Mouse (Mus musculus): Measurements from ENCODE around the gene Pabpc4. TPM values are rescaled to one million over a fixed set of nuclear protein-coding genes. Genes with fewer than 3 reads are reported as not detected.
A peak's percentile ranks its signal among the peaks of the same experiment; 100 is the strongest.
"Not testable (repeated sequence)": the region's sequence is repeated elsewhere in the genome, so short reads cannot be mapped to it uniquely, and the experiment has no call there.

Pabpc4 gene
- polyA plus RNA-seq, 1 experiment from 2014 or later: 45.8 TPM

- WGBS: 74% methylated on average over 7 of the region's 7 CpGs
- Histone ChIP-seq H3K27ac (no peak overlapping the region), H3K9ac (no peak overlapping the region), H3K4me2 (replicated peaks) (no peak overlapping the region), H3K4me3 (no peak overlapping the region), H3K4me1 (no peaks in the 10 kb centered on the region), H3K36me3 (peaks cover 95% of the 10 kb centered on the region), H3K27me3 (no peaks in the 10 kb centered on the region), H3K9me3 (no peaks in the 10 kb centered on the region)
- no peak for ATAC-seq (ENCODE audit: low FRiP score, low read depth)
Observed at GRCm38 (mm10) chr4:123293661-123294443, 31.7 kb downstream of the Pabpc4 start.

- H3K4me2 ChIP-seq (replicated peaks); H3K27ac ChIP-seq; H3K9me3 ChIP-seq; H3K4me1 ChIP-seq; H3K27me3 ChIP-seq; ATAC-seq (ENCODE audit: low FRiP score, low read depth); H3K4me3 ChIP-seq; H3K9ac ChIP-seq: not testable (repeated sequence)
- H3K36me3 ChIP-seq: peaks cover 95% of the 10 kb centered on the region
- 87% methylated on average over 15 of the region's 15 CpGs for WGBS
Observed at GRCm38 (mm10) chr4:123295026-123295425, 32.9 kb downstream of the Pabpc4 start.

DNA sequence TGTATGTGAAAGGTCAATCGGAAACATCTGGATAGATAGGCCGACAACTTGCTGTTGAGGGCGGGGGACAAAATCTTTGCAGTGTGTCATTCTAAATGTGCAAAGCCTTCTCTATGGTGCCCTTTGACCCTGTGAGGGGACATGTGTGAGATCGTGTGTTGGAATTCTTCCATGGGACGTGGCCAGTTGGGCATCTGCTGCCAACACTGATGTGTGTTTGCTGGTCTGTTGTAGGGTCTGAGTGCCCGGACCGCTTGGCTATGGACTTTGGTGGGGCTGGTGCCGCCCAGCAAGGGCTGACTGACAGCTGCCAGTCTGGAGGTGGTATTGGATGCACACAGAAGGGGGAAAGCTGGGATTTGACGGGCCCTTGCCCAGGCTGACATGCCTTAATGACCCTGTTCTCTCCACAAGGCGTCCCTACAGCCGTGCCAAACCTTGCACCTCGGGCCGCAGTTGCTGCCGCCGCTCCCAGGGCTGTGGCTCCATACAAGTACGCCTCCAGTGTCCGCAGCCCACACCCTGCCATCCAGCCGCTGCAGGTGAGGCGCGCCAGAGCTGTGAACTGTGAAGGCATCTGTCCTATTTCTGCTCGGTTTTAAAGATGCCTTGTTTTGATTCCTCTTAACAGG, 33.5 kb downstream of the Pabpc4 start:
- no peaks in the 10 kb centered on the region for H3K9me3 ChIP-seq
- no peak overlapping the region for H3K4me3 ChIP-seq
- 86% methylated on average over 21 of the region's 21 CpGs for WGBS
- no peak overlapping the region for H3K27ac ChIP-seq
- H3K4me1 ChIP-seq: no peaks in the 10 kb centered on the region
- ATAC-seq (ENCODE audit: low FRiP score, low read depth): no peak
- H3K9ac ChIP-seq: no peak overlapping the region
- H3K4me2 ChIP-seq (replicated peaks): no peak overlapping the region
- peaks cover 97% of the 10 kb centered on the region for H3K36me3 ChIP-seq
- no peaks in the 10 kb centered on the region for H3K27me3 ChIP-seq

DNA sequence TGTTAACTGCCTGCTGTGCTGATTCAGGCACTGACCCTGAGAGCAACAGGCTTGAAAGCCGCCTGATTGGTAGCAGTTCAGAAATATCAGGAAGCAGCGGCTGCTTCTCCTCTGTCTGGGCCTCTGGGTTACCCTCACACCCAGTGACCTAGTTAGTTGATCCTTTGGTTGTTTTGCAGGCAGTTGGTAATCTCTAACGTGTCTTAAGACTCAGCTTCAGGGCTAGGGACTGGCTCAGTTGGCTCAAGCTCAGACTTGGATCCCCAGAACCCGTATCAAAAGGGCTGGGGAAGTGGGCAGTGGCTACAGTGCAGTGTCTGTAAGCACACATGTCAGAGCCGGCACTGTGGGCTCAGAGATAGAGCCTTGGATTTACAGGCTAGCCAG, 34.0 kb downstream of the Pabpc4 start:
- 87% methylated on average over 5 of the region's 5 CpGs for WGBS

GRCm38 (mm10) chr4:123297195-123297960, 35.2 kb downstream of the Pabpc4 start:
- no peak for ATAC-seq (ENCODE audit: low FRiP score, low read depth)
- peaks cover 96% of the 10 kb centered on the region for H3K36me3 ChIP-seq
- no peak overlapping the region for H3K9ac ChIP-seq
- no peak overlapping the region for H3K27ac ChIP-seq
- no peak overlapping the region for H3K4me2 ChIP-seq (replicated peaks)
- H3K27me3 ChIP-seq: no peaks in the 10 kb centered on the region
- no peak overlapping the region for H3K4me3 ChIP-seq
- 94% methylated on average over 22 of the region's 22 CpGs for WGBS
- H3K9me3 ChIP-seq: no peaks in the 10 kb centered on the region
- H3K4me1 ChIP-seq: no peaks in the 10 kb centered on the region

More for the DNA sequence above, 34.0 kb downstream of the Pabpc4 start:
- H3K9ac ChIP-seq: no peak overlapping the region
- H3K9me3 ChIP-seq: no peaks in the 10 kb centered on the region
- H3K27me3 ChIP-seq: no peaks in the 10 kb centered on the region
- H3K4me1 ChIP-seq: no peaks in the 10 kb centered on the region
- ATAC-seq (ENCODE audit: low FRiP score, low read depth): no peak
- no peak overlapping the region for H3K4me2 ChIP-seq (replicated peaks)
- no peak overlapping the region for H3K27ac ChIP-seq
- H3K4me3 ChIP-seq: no peak overlapping the region
- peaks cover 97% of the 10 kb centered on the region for H3K36me3 ChIP-seq

- no peak for ATAC-seq (ENCODE audit: low FRiP score, low read depth)
- Histone ChIP-seq H3K27me3 (no peaks in the 10 kb centered on the region), H3K4me3 (no peak overlapping the region), H3K4me2 (replicated peaks) (no peak overlapping the region), H3K4me1 (no peaks in the 10 kb centered on the region), H3K9ac (no peak overlapping the region), H3K9me3 (no peaks in the 10 kb centered on the region), H3K36me3 (peaks cover 96% of the 10 kb centered on the region), H3K27ac (no peak overlapping the region)
- 95% methylated on average over 4 of the region's 4 CpGs for WGBS
Observed at GRCm38 (mm10) chr4:123298226-123298625, 36.1 kb downstream of the Pabpc4 start.

DNA sequence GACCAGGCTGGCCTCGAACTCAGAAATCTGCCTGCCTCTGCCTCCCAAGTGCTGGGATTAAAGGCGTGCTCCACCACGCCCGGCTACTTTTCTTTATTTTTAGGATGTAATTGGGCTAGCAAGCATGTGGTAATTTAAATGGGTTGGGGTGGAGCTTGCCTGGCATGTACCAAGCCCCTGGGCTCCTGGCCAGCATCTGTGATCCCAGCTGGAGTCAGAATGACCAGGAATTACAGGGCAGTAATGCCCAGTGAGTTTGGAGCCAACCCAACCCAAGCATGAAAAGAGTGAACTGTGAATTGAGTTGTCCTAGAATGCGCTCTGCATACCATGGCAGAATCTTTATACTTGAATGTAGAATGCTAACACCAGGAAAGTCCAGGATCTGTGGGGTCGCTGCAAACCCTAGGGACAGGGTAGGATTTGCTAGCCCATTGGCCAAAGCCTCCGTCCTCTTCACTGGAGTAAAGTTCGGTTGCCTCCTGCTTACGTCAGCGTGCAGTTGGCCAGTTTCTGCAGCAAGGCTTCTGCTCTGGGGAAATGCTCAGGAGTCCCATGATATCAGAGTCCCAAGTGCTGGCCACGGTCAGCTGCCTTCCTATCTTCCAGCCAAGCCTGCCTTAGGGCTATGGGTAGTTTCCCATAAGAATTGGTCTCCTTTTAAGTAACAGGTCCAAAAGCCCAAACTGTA, 37.0 kb downstream of the Pabpc4 start:
- no peaks in the 10 kb centered on the region for H3K9me3 ChIP-seq
- H3K4me2 ChIP-seq (replicated peaks): no peak overlapping the region
- H3K27me3 ChIP-seq: no peaks in the 10 kb centered on the region
- no peak for ATAC-seq (ENCODE audit: low FRiP score, low read depth)
- H3K4me1 ChIP-seq: no peaks in the 10 kb centered on the region
- H3K4me3 ChIP-seq: no peak overlapping the region
- no peak overlapping the region for H3K9ac ChIP-seq
- H3K27ac ChIP-seq: no peak overlapping the region
- peaks cover 96% of the 10 kb centered on the region for H3K36me3 ChIP-seq
- WGBS: 94% methylated on average over 11 of the region's 11 CpGs

GRCm38 (mm10) chr4:123305789-123306188, 43.6 kb downstream of the Pabpc4 start:
- Histone ChIP-seq H3K4me1 (no peaks in the 10 kb centered on the region), H3K27me3 (no peaks in the 10 kb centered on the region), H3K36me3 (peaks cover 32% of the 10 kb centered on the region), H3K9ac (no peak overlapping the region), H3K9me3 (no peaks in the 10 kb centered on the region), H3K27ac (no peak overlapping the region), H3K4me3 (no peak overlapping the region), H3K4me2 (replicated peaks) (no peak overlapping the region)
- 29% methylated on average over 3 of the region's 3 CpGs for WGBS
- peak; percentile 46; the same call in 1 of the 2 replicates for ATAC-seq (ENCODE audit: low FRiP score, low read depth)

DNA sequence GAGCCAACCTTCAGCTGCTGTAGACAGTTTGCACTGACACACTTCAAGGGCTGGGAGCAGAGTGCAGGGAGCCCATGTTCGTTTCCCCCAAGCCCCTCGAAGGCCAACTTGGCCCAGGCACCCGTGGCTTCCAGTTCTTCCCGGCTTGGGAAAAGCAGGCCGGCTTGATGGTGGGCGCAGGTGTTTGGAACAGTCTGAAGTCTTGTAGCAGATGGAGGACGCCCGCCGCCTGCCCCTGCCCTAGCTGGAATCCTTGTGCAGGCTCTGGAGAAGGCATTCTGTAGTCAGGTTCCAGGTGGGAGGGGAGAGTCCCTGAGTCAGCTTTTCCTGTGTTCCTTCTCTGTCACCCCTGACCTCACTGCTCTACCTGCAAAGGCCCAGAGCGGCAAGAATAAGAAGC, 44.8 kb downstream of the Pabpc4 start:
- Histone ChIP-seq H3K36me3 (peaks cover 21% of the 10 kb centered on the region), H3K27me3 (no peaks in the 10 kb centered on the region), H3K9ac (no peak overlapping the region), H3K4me2 (replicated peaks) (no peak overlapping the region), H3K27ac (no peak overlapping the region), H3K9me3 (no peaks in the 10 kb centered on the region), H3K4me3 (no peak overlapping the region), H3K4me1 (no peaks in the 10 kb centered on the region)
- 75% methylated on average over 10 of the region's 10 CpGs for WGBS
- no peak for ATAC-seq (ENCODE audit: low FRiP score, low read depth)

GRCm38 (mm10) chr4:123308292-123308691, 46.1 kb downstream of the Pabpc4 start:
- peaks cover 8% of the 10 kb centered on the region for H3K36me3 ChIP-seq
- no peaks in the 10 kb centered on the region for H3K9me3 ChIP-seq
- H3K4me3 ChIP-seq: no peak overlapping the region
- WGBS: 51% methylated on average over 3 of the region's 3 CpGs
- ATAC-seq (ENCODE audit: low FRiP score, low read depth): no peak
- H3K27me3 ChIP-seq: no peaks in the 10 kb centered on the region
- H3K9ac ChIP-seq: no peak overlapping the region
- H3K4me2 ChIP-seq (replicated peaks): no peak overlapping the region
- no peaks in the 10 kb centered on the region for H3K4me1 ChIP-seq
- H3K27ac ChIP-seq: no peak overlapping the region

DNA sequence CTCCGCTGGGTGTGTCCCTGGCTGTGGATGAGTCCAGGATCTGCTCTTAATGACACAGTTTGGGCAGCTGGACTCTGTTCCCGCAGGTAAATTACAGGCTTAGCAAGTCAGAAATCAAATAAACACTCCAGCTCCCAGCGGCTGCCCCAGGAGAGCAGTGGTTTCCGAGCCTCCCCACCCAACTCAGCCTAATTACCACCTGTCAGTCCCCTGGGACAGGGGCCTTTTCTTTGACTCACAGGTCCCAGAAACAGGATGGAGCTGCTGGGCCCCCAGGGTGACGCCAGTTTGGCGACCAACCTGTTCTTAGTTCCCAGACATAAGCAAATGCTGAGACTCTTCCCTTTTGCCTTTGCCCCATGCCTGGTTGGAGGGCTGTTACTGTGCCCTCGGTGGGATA, 49.7 kb downstream of the Pabpc4 start:
- H3K27me3 ChIP-seq: no peaks in the 10 kb centered on the region
- 72% methylated on average over 7 of the region's 7 CpGs for WGBS
- H3K4me1 ChIP-seq: no peaks in the 10 kb centered on the region
- no peaks in the 10 kb centered on the region for H3K36me3 ChIP-seq
- no peak overlapping the region for H3K4me3 ChIP-seq
- H3K9ac ChIP-seq: no peak overlapping the region
- H3K4me2 ChIP-seq (replicated peaks): no peak overlapping the region
- no peak overlapping the region for H3K27ac ChIP-seq
- no peak for ATAC-seq (ENCODE audit: low FRiP score, low read depth)
- no peaks in the 10 kb centered on the region for H3K9me3 ChIP-seq

- Histone ChIP-seq H3K4me1 (no peaks in the 10 kb centered on the region), H3K27me3 (no peaks in the 10 kb centered on the region), H3K4me3 (no peak overlapping the region), H3K36me3 (no peaks in the 10 kb centered on the region), H3K4me2 (replicated peaks) (no peak overlapping the region), H3K9ac (no peak overlapping the region), H3K27ac (no peak overlapping the region), H3K9me3 (no peaks in the 10 kb centered on the region)
- ATAC-seq (ENCODE audit: low FRiP score, low read depth): no peak
- WGBS: 80% methylated on average over 6 of the region's 6 CpGs
Observed at GRCm38 (mm10) chr4:123313010-123313409, 50.9 kb downstream of the Pabpc4 start.

All from limb, embryonic 13.5 days (tissue).